Mouse (Mus musculus): Measurements from ENCODE around the gene Gtf2e1. TPM values are rescaled to one million over a fixed set of nuclear protein-coding genes. Genes with fewer than 3 reads are reported as not detected.

Gtf2e1 gene
- polyA plus RNA-seq, 1 experiment from 2014 or later, result 41.5 TPM

- Histone ChIP-seq H3K9me3 (ENCODE audit: control insufficient read depth, low read length) (no peaks in the 10 kb centered on the region), H3K4me3 (replicated peaks; ENCODE audit: low read depth, low read length) (no peak overlapping the region), H3K36me3 (ENCODE audit: control insufficient read depth, insufficient read depth, low read length) (no peaks in the 10 kb centered on the region), H3K27me3 (ENCODE audit: control insufficient read depth, insufficient read depth, low read length) (no peaks in the 10 kb centered on the region), H3K4me2 (ENCODE audit: low read length) (no peak overlapping the region), H3K9ac (replicated peaks; ENCODE audit: low read length) (no peak overlapping the region), H3K4me1 (ENCODE audit: control insufficient read depth, insufficient read depth, low read length) (no peaks in the 10 kb centered on the region), H3K27ac (replicated peaks; ENCODE audit: low read depth, low read length) (peak overlapping the region; percentile 37; the same call in 1 of the 2 replicates)
- 49% methylated on average over 10 of the region's 10 CpGs for WGBS
- DNase-seq (peak; percentile 18), ATAC-seq (ENCODE audit: low FRiP score, low TSS enrichment) (no peak)
These were observed 61.0 kb downstream of the Gtf2e1 start for GRCm38 (mm10) chr16:37478311-37479291.

DNA sequence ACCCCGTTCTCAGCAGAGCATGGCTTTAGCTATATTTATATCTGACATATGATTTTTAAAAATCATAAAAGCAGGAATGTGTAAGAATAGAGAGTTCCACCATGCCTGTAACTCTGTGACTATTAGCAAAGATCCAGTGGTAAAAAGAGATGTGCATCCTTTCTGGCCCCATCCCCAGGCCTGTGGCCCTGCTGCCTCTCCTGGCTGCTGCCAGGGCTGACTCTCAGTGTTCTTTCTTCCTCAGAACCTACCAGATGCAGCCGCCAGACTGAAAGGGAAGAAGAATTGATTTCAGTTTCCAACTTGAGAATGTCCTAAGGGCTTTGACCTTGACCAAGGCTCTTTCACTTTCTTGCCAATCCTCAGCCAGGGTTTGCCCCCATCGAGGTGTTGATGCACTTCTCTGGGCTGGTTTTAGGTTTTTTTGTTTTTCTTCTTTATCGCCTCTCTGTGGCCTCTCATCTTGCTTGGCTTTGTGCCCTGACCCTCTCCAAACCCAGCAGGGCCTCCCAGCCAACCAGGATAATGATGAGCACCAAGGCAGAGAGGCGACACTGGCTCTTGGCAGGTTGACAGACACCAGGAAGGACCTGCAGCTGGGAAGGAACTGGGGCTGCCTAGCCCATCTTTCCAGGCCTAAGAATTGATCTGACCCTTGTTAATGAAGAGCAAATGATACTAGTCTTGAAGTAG is 66.8 kb downstream of the Gtf2e1 start:
- peak; percentile 25 for DNase-seq
- WGBS, result 70% methylated on average over 5 of the region's 5 CpGs
- no peak overlapping the region for H3K27ac ChIP-seq (replicated peaks; ENCODE audit: low read depth, low read length)

GRCm38 (mm10) chr16:37469595-37469994 is 70.0 kb downstream of the Gtf2e1 start:
- H3K9me3 ChIP-seq (ENCODE audit: control insufficient read depth, low read length), result no peaks in the 10 kb centered on the region
- 63% methylated on average over 3 of the region's 3 CpGs for WGBS
- ATAC-seq (ENCODE audit: low FRiP score, low TSS enrichment), result no peak
- H3K4me1 ChIP-seq (ENCODE audit: control insufficient read depth, insufficient read depth, low read length), result no peaks in the 10 kb centered on the region
- no peaks in the 10 kb centered on the region for H3K36me3 ChIP-seq (ENCODE audit: control insufficient read depth, insufficient read depth, low read length)
- no peak overlapping the region for H3K4me3 ChIP-seq (replicated peaks; ENCODE audit: low read depth, low read length)
- H3K4me2 ChIP-seq (ENCODE audit: low read length), result no peak overlapping the region
- H3K9ac ChIP-seq (replicated peaks; ENCODE audit: low read length), result no peak overlapping the region
- H3K27me3 ChIP-seq (ENCODE audit: control insufficient read depth, insufficient read depth, low read length), result no peaks in the 10 kb centered on the region
- no peak for DNase-seq
- H3K27ac ChIP-seq (replicated peaks; ENCODE audit: low read depth, low read length), result no peak overlapping the region

More for the DNA sequence above, 66.8 kb downstream of the Gtf2e1 start:
- no peaks in the 10 kb centered on the region for H3K4me1 ChIP-seq (ENCODE audit: control insufficient read depth, insufficient read depth, low read length)
- no peaks in the 10 kb centered on the region for H3K36me3 ChIP-seq (ENCODE audit: control insufficient read depth, insufficient read depth, low read length)
- H3K4me3 ChIP-seq (replicated peaks; ENCODE audit: low read depth, low read length), result no peak overlapping the region
- no peaks in the 10 kb centered on the region for H3K9me3 ChIP-seq (ENCODE audit: control insufficient read depth, low read length)
- H3K4me2 ChIP-seq (ENCODE audit: low read length), result no peak overlapping the region
- no peak overlapping the region for H3K9ac ChIP-seq (replicated peaks; ENCODE audit: low read length)
- H3K27me3 ChIP-seq (ENCODE audit: control insufficient read depth, insufficient read depth, low read length), result no peaks in the 10 kb centered on the region
- no peak for ATAC-seq (ENCODE audit: low FRiP score, low TSS enrichment)

DNA sequence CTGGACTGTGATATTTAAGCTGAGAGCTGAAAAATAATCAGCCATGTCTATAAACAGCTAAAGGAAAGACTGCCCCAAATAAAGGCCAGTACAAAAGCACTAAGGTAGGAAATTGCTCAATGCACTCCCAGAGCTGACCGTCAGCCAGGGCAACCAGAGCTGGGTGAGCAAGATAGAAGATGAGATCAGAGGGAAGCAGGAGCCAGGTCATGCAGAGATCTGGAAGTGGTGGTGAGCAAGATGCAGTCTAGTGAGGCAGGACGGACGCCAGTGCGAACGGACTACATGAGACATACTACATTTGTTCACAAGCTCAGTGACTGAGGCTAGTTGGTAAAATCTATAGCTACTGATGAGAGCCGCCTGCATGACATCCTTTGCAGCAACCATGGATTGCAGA is 75.6 kb downstream of the Gtf2e1 start:
- H3K4me1 ChIP-seq (ENCODE audit: control insufficient read depth, insufficient read depth, low read length), result no peaks in the 10 kb centered on the region
- ATAC-seq (ENCODE audit: low FRiP score, low TSS enrichment), result no peak
- no peak overlapping the region for H3K27ac ChIP-seq (replicated peaks; ENCODE audit: low read depth, low read length)
- H3K9ac ChIP-seq (replicated peaks; ENCODE audit: low read length), result no peak overlapping the region
- no peak overlapping the region for H3K4me2 ChIP-seq (ENCODE audit: low read length)
- no peak overlapping the region for H3K4me3 ChIP-seq (replicated peaks; ENCODE audit: low read depth, low read length)
- no peaks in the 10 kb centered on the region for H3K27me3 ChIP-seq (ENCODE audit: control insufficient read depth, insufficient read depth, low read length)
- no peaks in the 10 kb centered on the region for H3K36me3 ChIP-seq (ENCODE audit: control insufficient read depth, insufficient read depth, low read length)
- no peak for DNase-seq
- 91% methylated on average over 6 of the region's 6 CpGs for WGBS
- H3K9me3 ChIP-seq (ENCODE audit: control insufficient read depth, low read length), result no peaks in the 10 kb centered on the region

GRCm38 (mm10) chr16:37462886-37463285 is 76.7 kb downstream of the Gtf2e1 start:
- no peak overlapping the region for H3K4me2 ChIP-seq (ENCODE audit: low read length)
- 87% methylated on average over 4 of the region's 4 CpGs for WGBS
- DNase-seq (no peak), ATAC-seq (ENCODE audit: low FRiP score, low TSS enrichment) (no peak)
- no peaks in the 10 kb centered on the region for H3K4me1 ChIP-seq (ENCODE audit: control insufficient read depth, insufficient read depth, low read length)
- no peaks in the 10 kb centered on the region for H3K9me3 ChIP-seq (ENCODE audit: control insufficient read depth, low read length)
- no peaks in the 10 kb centered on the region for H3K36me3 ChIP-seq (ENCODE audit: control insufficient read depth, insufficient read depth, low read length)
- H3K27me3 ChIP-seq (ENCODE audit: control insufficient read depth, insufficient read depth, low read length), result no peaks in the 10 kb centered on the region
- H3K27ac ChIP-seq (replicated peaks; ENCODE audit: low read depth, low read length), result no peak overlapping the region
- H3K4me3 ChIP-seq (replicated peaks; ENCODE audit: low read depth, low read length), result no peak overlapping the region
- no peak overlapping the region for H3K9ac ChIP-seq (replicated peaks; ENCODE audit: low read length)

- no peak overlapping the region for H3K4me2 ChIP-seq (ENCODE audit: low read length)
- H3K9me3 ChIP-seq (ENCODE audit: control insufficient read depth, low read length), result no peaks in the 10 kb centered on the region
- WGBS, result 95% methylated on average over 4 of the region's 4 CpGs
- H3K27ac ChIP-seq (replicated peaks; ENCODE audit: low read depth, low read length), result no peak overlapping the region
- H3K4me3 ChIP-seq (replicated peaks; ENCODE audit: low read depth, low read length), result no peak overlapping the region
- no peaks in the 10 kb centered on the region for H3K27me3 ChIP-seq (ENCODE audit: control insufficient read depth, insufficient read depth, low read length)
- no peak overlapping the region for H3K9ac ChIP-seq (replicated peaks; ENCODE audit: low read length)
- ATAC-seq (ENCODE audit: low FRiP score, low TSS enrichment) (no peak), DNase-seq (no peak)
- no peaks in the 10 kb centered on the region for H3K36me3 ChIP-seq (ENCODE audit: control insufficient read depth, insufficient read depth, low read length)
- H3K4me1 ChIP-seq (ENCODE audit: control insufficient read depth, insufficient read depth, low read length), result no peaks in the 10 kb centered on the region
These were observed 78.0 kb downstream of the Gtf2e1 start for GRCm38 (mm10) chr16:37461601-37462000.

Other genes starting within 250 kb of the Gtf2e1 start
- gene Stxbp5l, start 154.8 kb downstream of the Gtf2e1 start, polyA plus RNA-seq (2014; fragmentation: Nextera tagmentation; extraction: Ambion mirVana), result 16.0 and 16.7 TPM in 2 replicates
- gene Rabl3, start 96 bp upstream of the Gtf2e1 start, polyA plus RNA-seq (2014; fragmentation: Nextera tagmentation; extraction: Ambion mirVana), result 20.5 and 26.3 TPM in 2 replicates
- gene Hgd, start 40.4 kb upstream of the Gtf2e1 start, polyA plus RNA-seq (2014; fragmentation: Nextera tagmentation; extraction: Ambion mirVana), result 0.13 TPM in 1 of 2 replicates, not detected in the other
- gene Ndufb4, start 114.7 kb upstream of the Gtf2e1 start, polyA plus RNA-seq (2014; fragmentation: Nextera tagmentation; extraction: Ambion mirVana), result 68.6 and 76.9 TPM in 2 replicates
- gene Fstl1, start 237.1 kb upstream of the Gtf2e1 start, polyA plus RNA-seq (2014; fragmentation: Nextera tagmentation; extraction: Ambion mirVana), result 52.6 and 105 TPM in 2 replicates